Mouse (Mus musculus) layer of hippocampus, postnatal 10 days (tissue): ENCODE results near the gene Polr2e. TPM values are rescaled to one million over a fixed set of nuclear protein-coding genes. Genes with fewer than 3 reads are reported as not detected.

Experiments
- DNase-seq, 2 experiments: peaks; one replicate each; pipeline ENCODE4 v3.0.0; 2021; ENCODE audit warnings: low spot score in 2 of 2
- long read RNA-seq: library from polyadenylated mRNA; stranded (forward); transcript quantifications from one replicate; pipeline ENCODE4 v2.0.0, GENCODE M21; 2023
- total RNA-seq, 2 experiments: library from RNA; stranded (reverse); gene quantifications; 2 replicates each; pipeline ENCODE4 v1.2.3; 2021

The Polr2e gene
- 10 to 100 TPM; 66.9 to 76.7 TPM for total RNA-seq
- long read RNA-seq, transcript Polr2e-201 (7 exons, 1,148 nt) = major isoform, 137 of 156 reads
- long read RNA-seq, transcript Polr2e-205 (6 exons, 900 nt) = minor isoform, 7 of 156 reads
- long read RNA-seq, partial matches to known transcripts = 5 of 156 reads
- long read RNA-seq, other reads (novel, unspliced or antisense) = 6 of 156 reads

GRCm38 (mm10) chr10:80039559-80039979 is at the start of gene Polr2e:
Polr2e (minus strand) TSS chr10:80039795.
- DNase-seq = peak; percentile 95 to 97

GRCm38 (mm10) chr10:80089146-80089545 is 49.6 kb upstream of the Polr2e start:
- no peak for DNase-seq

- no peak for DNase-seq
These were observed 47.9 kb upstream of the Polr2e start for GRCm38 (mm10) chr10:80087483-80087882.

- no peak for DNase-seq
These were observed 47.3 kb upstream of the Polr2e start for GRCm38 (mm10) chr10:80086847-80087246.

GRCm38 (mm10) chr10:80084817-80085487 is 45.4 kb upstream of the Polr2e start:
- no peak for DNase-seq

- DNase-seq = no peak
These were observed 41.5 kb upstream of the Polr2e start for GRCm38 (mm10) chr10:80081075-80081474.

GRCm38 (mm10) chr10:80080396-80081070 is 40.9 kb upstream of the Polr2e start:
- DNase-seq = no peak

GRCm38 (mm10) chr10:80078366-80078765 is 38.8 kb upstream of the Polr2e start:
- no peak for DNase-seq

GRCm38 (mm10) chr10:80077312-80077711 is 37.7 kb upstream of the Polr2e start:
- DNase-seq = no peak

GRCm38 (mm10) chr10:80076386-80076785 is 36.8 kb upstream of the Polr2e start:
- no peak for DNase-seq

GRCm38 (mm10) chr10:80075924-80076323 is 36.3 kb upstream of the Polr2e start:
- DNase-seq = no peak

- peak; percentile 37 to 45 for DNase-seq
These were observed 35.4 kb upstream of the Polr2e start for GRCm38 (mm10) chr10:80074813-80075601.

- DNase-seq = no peak
These were observed 33.3 kb upstream of the Polr2e start for GRCm38 (mm10) chr10:80072623-80073489.

- no peak for DNase-seq
These were observed 31.9 kb upstream of the Polr2e start for GRCm38 (mm10) chr10:80071516-80071900.

- peak; percentile 55 to 74 for DNase-seq
These were observed 31.4 kb upstream of the Polr2e start for GRCm38 (mm10) chr10:80070837-80071515.

- DNase-seq = no peak
These were observed 30.4 kb upstream of the Polr2e start for GRCm38 (mm10) chr10:80069948-80070450.

GRCm38 (mm10) chr10:80069251-80069650 is 29.7 kb upstream of the Polr2e start:
- no peak for DNase-seq

- no peak for DNase-seq
These were observed 24.5 kb upstream of the Polr2e start for GRCm38 (mm10) chr10:80063877-80064650.

- DNase-seq = peak; percentile 51 to 62
These were observed 23.5 kb upstream of the Polr2e start for GRCm38 (mm10) chr10:80063104-80063503.
